Mouse (Mus musculus): ENCODE measurements around the gene Ccdc42.
A peak's percentile ranks its signal among the peaks of the same experiment; 100 is the strongest.

Gene Ccdc42

GRCm38 (mm10) chr11:68585890-68586289 lies 931 bp upstream of the Ccdc42 start:
- no peak for DNase-seq (ENCODE audit: low read depth, low spot score)

GRCm38 (mm10) chr11:68589055-68589809 lies 2.4 kb downstream of the Ccdc42 start:
- peak; percentile 78 for DNase-seq (ENCODE audit: low read depth, low spot score)

- DNase-seq (ENCODE audit: low read depth, low spot score): no peak
These were observed 4.9 kb downstream of the Ccdc42 start for GRCm38 (mm10) chr11:68591708-68592107.

DNA sequence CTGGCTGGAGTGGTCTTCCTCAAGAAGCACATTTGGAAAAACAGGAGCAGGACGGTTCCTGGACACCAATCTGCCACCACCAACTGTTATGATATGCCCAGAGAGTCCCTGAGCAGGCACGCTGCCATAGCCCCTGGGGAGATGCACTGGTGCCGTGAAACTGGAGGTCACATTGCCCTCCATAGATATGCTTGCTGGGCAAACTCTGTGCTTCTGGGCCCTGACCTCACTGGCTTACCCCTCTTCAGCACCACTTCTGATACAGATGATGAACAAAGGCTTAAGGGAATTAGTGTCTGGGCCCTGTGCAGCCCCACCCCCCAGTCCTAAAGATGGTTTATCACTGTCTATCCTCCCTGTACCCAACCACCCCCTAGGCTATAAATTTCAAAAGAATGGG lies 6.4 kb downstream of the Ccdc42 start:
- DNase-seq (ENCODE audit: low read depth, low spot score): no peak

DNA sequence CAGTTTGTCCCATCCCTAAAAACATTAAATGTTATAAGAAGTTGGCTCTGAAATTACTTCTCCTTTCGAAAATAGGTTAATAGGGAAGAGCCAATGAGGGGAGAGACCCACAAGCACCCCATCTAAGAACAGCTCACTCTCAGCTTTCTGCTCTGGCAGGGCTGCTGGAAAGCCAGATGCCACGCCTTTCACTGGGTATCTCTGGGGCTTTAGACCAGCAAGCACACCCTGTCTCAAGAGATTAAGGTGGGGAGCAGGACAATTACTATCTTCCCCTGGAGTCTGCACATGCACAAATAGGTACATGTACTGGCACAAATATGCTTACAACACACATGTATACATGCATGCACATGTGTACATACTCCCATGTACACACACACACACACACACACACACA lies 11.1 kb downstream of the Ccdc42 start:
- DNase-seq (ENCODE audit: low read depth, low spot score): no peak

DNA sequence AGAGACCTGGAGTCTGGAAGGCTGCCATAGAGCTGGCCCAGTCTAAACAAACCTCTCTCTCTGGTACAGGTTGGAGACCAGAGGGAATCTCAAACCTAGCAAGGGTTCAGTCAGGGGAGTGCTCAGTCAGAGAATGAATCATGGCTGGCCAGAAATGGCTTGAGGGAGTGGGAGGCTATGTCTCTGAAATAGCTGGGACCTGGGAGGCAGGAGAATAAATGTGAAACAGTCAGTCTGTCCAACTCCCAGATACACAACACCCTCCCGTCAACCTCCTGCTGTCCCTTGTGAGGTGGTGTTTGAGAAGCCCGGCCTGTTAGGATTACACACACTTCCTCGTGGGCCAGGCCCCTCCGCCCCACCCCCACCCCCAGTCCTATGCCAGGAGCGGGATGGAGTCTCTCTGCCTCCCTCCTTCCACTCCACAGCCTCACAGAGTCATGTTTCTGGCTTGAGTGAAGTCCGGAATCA lies 13.8 kb downstream of the Ccdc42 start:
- DNase-seq (ENCODE audit: low read depth, low spot score): no peak

- DNase-seq (ENCODE audit: low read depth, low spot score): no peak
These were observed 14.7 kb downstream of the Ccdc42 start for GRCm38 (mm10) chr11:68601486-68601991.

- DNase-seq (ENCODE audit: low read depth, low spot score): no peak
These were observed 15.5 kb downstream of the Ccdc42 start for GRCm38 (mm10) chr11:68602200-68602931.

GRCm38 (mm10) chr11:68607046-68607445 lies 20.2 kb downstream of the Ccdc42 start:
- no peak for DNase-seq (ENCODE audit: low read depth, low spot score)

DNA sequence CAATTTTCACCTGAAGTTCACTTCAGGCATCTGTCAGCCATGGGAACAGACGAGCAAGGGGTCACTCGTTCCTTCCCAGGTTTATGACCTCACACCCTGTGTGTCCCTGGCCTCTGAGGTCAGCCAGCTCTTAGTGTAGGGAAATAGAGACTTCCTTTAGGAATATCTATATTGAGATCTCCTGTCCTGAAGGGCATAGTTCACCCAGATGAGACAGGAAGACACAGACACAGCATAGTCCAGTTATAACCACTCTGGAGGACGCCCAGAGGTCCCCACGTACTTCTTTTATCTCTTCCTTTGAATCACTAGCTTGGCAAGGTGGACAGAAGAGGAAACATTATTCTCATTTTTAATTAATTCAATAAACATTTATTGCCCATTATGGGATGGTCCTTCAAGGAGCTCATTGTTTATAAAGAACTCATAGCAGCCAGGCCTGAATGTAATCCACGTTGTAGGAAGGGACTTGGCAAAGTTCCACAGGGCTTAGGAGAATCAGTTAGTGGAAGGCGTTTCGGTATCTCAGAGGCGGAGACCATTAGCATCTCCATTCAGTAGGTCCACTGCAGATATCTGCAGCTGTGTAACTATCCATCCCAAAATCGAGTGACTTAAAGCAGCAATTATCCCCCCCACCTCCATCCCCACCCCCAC lies 23.2 kb downstream of the Ccdc42 start:
- DNase-seq (ENCODE audit: low read depth, low spot score): no peak

GRCm38 (mm10) chr11:68610567-68610947 lies 23.7 kb downstream of the Ccdc42 start:
- no peak for DNase-seq (ENCODE audit: low read depth, low spot score)

- no peak for DNase-seq (ENCODE audit: low read depth, low spot score)
These were observed 26.4 kb downstream of the Ccdc42 start for GRCm38 (mm10) chr11:68613071-68613711.

GRCm38 (mm10) chr11:68622751-68623150 lies 35.9 kb downstream of the Ccdc42 start:
- no peak for DNase-seq (ENCODE audit: low read depth, low spot score)

- peak; percentile 38 for DNase-seq (ENCODE audit: low read depth, low spot score)
These were observed 36.5 kb downstream of the Ccdc42 start for GRCm38 (mm10) chr11:68623225-68623870.

DNA sequence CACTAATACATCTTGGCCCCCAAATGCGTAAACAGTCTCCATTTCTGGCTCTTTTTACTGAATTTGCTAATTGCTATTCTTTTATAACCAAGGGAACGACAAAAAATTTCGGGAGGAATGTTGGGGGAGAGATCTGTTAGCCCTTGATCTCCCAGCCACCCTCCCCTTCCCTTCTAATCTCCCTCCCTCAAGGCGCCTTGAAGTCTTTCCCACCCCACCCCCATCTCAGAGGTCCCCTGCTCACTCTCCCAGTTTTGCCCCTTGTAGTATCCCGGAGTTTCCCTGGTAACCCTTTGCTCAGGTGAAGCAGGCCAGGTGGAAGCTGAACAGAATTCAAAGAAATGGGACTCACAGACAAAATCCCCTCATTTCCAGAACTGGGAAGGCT lies 37.0 kb downstream of the Ccdc42 start:
- no peak for DNase-seq (ENCODE audit: low read depth, low spot score)

- no peak for DNase-seq (ENCODE audit: low read depth, low spot score)
These were observed 44.9 kb downstream of the Ccdc42 start for GRCm38 (mm10) chr11:68631611-68632316.

GRCm38 (mm10) chr11:68637861-68638615 lies 51.2 kb downstream of the Ccdc42 start:
- no peak for DNase-seq (ENCODE audit: low read depth, low spot score)

- DNase-seq (ENCODE audit: low read depth, low spot score): no peak
These were observed 54.5 kb downstream of the Ccdc42 start for GRCm38 (mm10) chr11:68641361-68641760.

DNA sequence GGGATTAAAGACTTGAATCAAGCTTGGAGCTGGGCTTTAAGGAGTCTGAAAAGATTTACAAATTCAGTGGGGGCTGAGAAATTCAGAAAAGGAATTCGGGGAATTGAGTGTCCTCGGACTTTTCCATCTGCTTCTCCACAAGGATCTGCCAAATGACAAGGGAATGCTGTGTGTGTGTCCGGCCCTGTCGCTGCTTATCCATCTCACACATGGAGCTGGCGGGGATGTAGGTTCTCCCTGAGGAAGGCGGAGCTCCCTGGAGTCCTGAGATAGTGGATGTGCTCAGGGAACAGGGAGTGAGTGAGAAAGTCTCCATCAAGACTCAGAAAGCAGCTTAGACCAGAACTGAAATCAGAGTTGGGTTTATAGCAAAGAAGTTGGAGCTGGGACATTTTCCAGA lies 58.0 kb downstream of the Ccdc42 start:
- no peak for DNase-seq (ENCODE audit: low read depth, low spot score)
